Mouse (Mus musculus) liver, adult 2 months (tissue): ENCODE data around the gene Slc39a2. TPM values are rescaled to one million over a fixed set of nuclear protein-coding genes. Genes with fewer than 3 reads are reported as not detected.

Source experiments
- DNase-seq: peaks from one replicate; pipeline ENCODE4 v3.0.0-alpha.2; 2011; ENCODE audit warnings: low read depth, low spot score; ENCODE audit errors: extremely low read depth
- H3K27ac ChIP-seq: fragments of 200-500 bp; replicated peaks from 2 replicates; pipeline ENCODE4 v1.5.1; 2012; ENCODE audit warnings: low read depth, mild to moderate bottlenecking, control low read depth, inconsistent platforms, low read length; ENCODE audit not compliant: insufficient read depth
- H3K27me3 ChIP-seq: fragments of 200-500 bp; 2 replicates; pipeline ENCODE4 v1.6.1; 2012; ENCODE audit warnings: mild to moderate bottlenecking, moderate library complexity, low read length, inconsistent platforms; ENCODE audit not compliant: control insufficient read depth, insufficient read depth
- H3K36me3 ChIP-seq: fragments of 200-500 bp; 2 replicates; pipeline ENCODE4 v1.6.1; 2012; ENCODE audit warnings: low read length, inconsistent platforms; ENCODE audit not compliant: control insufficient read depth, insufficient read depth
- H3K4me1 ChIP-seq: fragments of 200-500 bp; 2 replicates; pipeline ENCODE4 v1.6.1; 2011; ENCODE audit warnings: low read length; ENCODE audit not compliant: control insufficient read depth, insufficient read depth
- H3K4me3 ChIP-seq: fragments of 200-500 bp; 2 replicates; pipeline ENCODE4 v1.5.1; 2011; ENCODE audit warnings: low read depth, mild to moderate bottlenecking, control low read depth, low read length, moderate library complexity; ENCODE audit not compliant: insufficient read depth
- H3K79me2 ChIP-seq: fragments of 200-500 bp; 2 replicates; pipeline ENCODE4 v1.6.1; 2012; ENCODE audit warnings: inconsistent platforms, mild to moderate bottlenecking, low read length, moderate library complexity; ENCODE audit not compliant: control insufficient read depth, insufficient read depth
- H3K9ac ChIP-seq: fragments of 200-500 bp; 2 replicates; pipeline ENCODE4 v1.6.1; 2012; ENCODE audit warnings: low read depth, mild to moderate bottlenecking, control low read depth, inconsistent platforms, low read length
- CTCF ChIP-seq: fragments of 200-500 bp; IDR thresholded peaks from 2 replicates; pipeline ENCODE4 v1.5.1; 2011; ENCODE audit warnings: low read depth, low read length, control low read depth
- POLR2A ChIP-seq: fragments of 200-500 bp; IDR thresholded peaks from 2 replicates; pipeline ENCODE4 v1.6.1; 2011; ENCODE audit warnings: low read length, control low read depth; ENCODE audit not compliant: insufficient read depth; ENCODE audit errors: extremely low read depth
- WGBS: fragments of 180-500 bp; shearing (Covaris S2); methylation state at CpG from one replicate; pipeline ENCODE4 v1.1.7; 2018; 5-methylcytosine and 5-hydroxymethylcytosine counted together
- polyA plus RNA-seq: library from polyadenylated mRNA; depleted of rRNA; stranded (reverse); fragments of >200 nt; gene quantifications from 2 replicates; pipeline ENCODE4 v1.2.3, GENCODE M21; 2012
- total RNA-seq: library from RNA; depleted of rRNA; stranded (reverse); fragments of >200 nt; gene quantifications from 2 replicates; pipeline ENCODE4 v1.2.3, GENCODE M21; 2014

The Slc39a2 gene
- total and polyA plus RNA-seq, 2 experiments, result 0.65 to 1.8 TPM

- no peaks in the 10 kb centered on the region for H3K27me3 ChIP-seq
- under 1% methylated on average over 43 of the region's 43 CpGs for WGBS
- peak within 1 kb of the TSS; percentile 40 for H3K27ac ChIP-seq
Observed at GRCm38 (mm10) chr14:51884598-51885331, 7.9 kb upstream of the Slc39a2 start, which contains the start of gene Mettl17. Gene Mettl17 (plus strand): TSS chr14:51884842.

GRCm38 (mm10) chr14:51886051-51886450, 6.6 kb upstream of the Slc39a2 start:
- Histone ChIP-seq H3K9ac (no peak overlapping the region), H3K36me3 (peaks cover 34% of the 10 kb centered on the region), H3K4me3 (no peak overlapping the region), H3K27me3 (no peaks in the 10 kb centered on the region), H3K79me2 (no peaks in the 10 kb centered on the region), H3K4me1 (peaks cover 4% of the 10 kb centered on the region; the same call in 1 of the 2 replicates), H3K27ac (no peak overlapping the region)
- 78% methylated on average over 6 of the region's 6 CpGs for WGBS
- TF ChIP-seq CTCF (no peak), POLR2A (no peak)
- DNase-seq, result no peak

More at GRCm38 (mm10) chr14:51884598-51885331, 7.9 kb upstream of the Slc39a2 start, which contains the start of gene Mettl17:
- peak; percentile 99 for DNase-seq
- peaks cover 4% of the 10 kb centered on the region; the same call in 1 of the 2 replicates for H3K4me1 ChIP-seq
- H3K79me2 ChIP-seq, result no peaks in the 10 kb centered on the region
- TF ChIP-seq POLR2A (0 out of 2 replicates have a peak, but pooled peaks have one; percentile 51), CTCF (peak; percentile 20; the same call in 1 of the 2 replicates)
- H3K9ac ChIP-seq, result peak within 1 kb of the TSS; percentile 73
- peaks cover 22% of the 10 kb centered on the region for H3K36me3 ChIP-seq
- H3K4me3 ChIP-seq, result peak within 1 kb of the TSS; percentile 86

GRCm38 (mm10) chr14:51889833-51890232, 2.9 kb upstream of the Slc39a2 start:
- WGBS, result 92% methylated on average over 6 of the region's 6 CpGs
- H3K4me3 ChIP-seq, result no peak overlapping the region
- TF ChIP-seq POLR2A (no peak), CTCF (no peak)
- no peaks in the 10 kb centered on the region for H3K79me2 ChIP-seq
- H3K9ac ChIP-seq, result no peak overlapping the region
- H3K27ac ChIP-seq, result no peak overlapping the region
- H3K4me1 ChIP-seq, result peaks cover 2% of the 10 kb centered on the region; the same call in 1 of the 2 replicates
- H3K27me3 ChIP-seq, result no peaks in the 10 kb centered on the region
- H3K36me3 ChIP-seq, result peaks cover 43% of the 10 kb centered on the region
- DNase-seq, result no peak

- no peak for DNase-seq
- no peak overlapping the region for H3K4me3 ChIP-seq
Observed at GRCm38 (mm10) chr14:51893094-51893794, 555 bp downstream of the Slc39a2 start.

GRCm38 (mm10) chr14:51893809-51894208, 1.1 kb downstream of the Slc39a2 start:
- DNase-seq, result no peak
- H3K9ac ChIP-seq, result no peak overlapping the region
- H3K36me3 ChIP-seq, result peaks cover 28% of the 10 kb centered on the region
- no peak overlapping the region for H3K27ac ChIP-seq
- H3K4me3 ChIP-seq, result no peak overlapping the region
- WGBS, result 82% methylated on average over 3 of the region's 3 CpGs
- no peaks in the 10 kb centered on the region for H3K79me2 ChIP-seq
- no peak for TF ChIP-seq POLR2A
- no peak for TF ChIP-seq CTCF
- no peaks in the 10 kb centered on the region for H3K27me3 ChIP-seq
- H3K4me1 ChIP-seq, result peaks cover 6% of the 10 kb centered on the region

More at GRCm38 (mm10) chr14:51893094-51893794, 555 bp downstream of the Slc39a2 start:
- H3K27me3 ChIP-seq, result no peaks in the 10 kb centered on the region
- WGBS, result 76% methylated on average over 10 of the region's 10 CpGs
- H3K36me3 ChIP-seq, result peaks cover 32% of the 10 kb centered on the region
- no peak overlapping the region for H3K27ac ChIP-seq
- H3K4me1 ChIP-seq, result 0 out of 2 replicates have a peak, but pooled peaks cover 2% of the 10 kb centered on the region
- TF ChIP-seq POLR2A (no peak), CTCF (no peak)
- no peak overlapping the region for H3K9ac ChIP-seq
- H3K79me2 ChIP-seq, result no peaks in the 10 kb centered on the region
